Mouse (Mus musculus): ENCODE results near the gene Wdr5b. TPM values are rescaled to one million over a fixed set of nuclear protein-coding genes. Genes with fewer than 3 reads are reported as not detected.

The Wdr5b gene
- 21.8 TPM for polyA plus RNA-seq (2015; fragmentation: Illumina TruSeq; extraction: RNeasy Lipid Tissue Mini Kit (QIAGEN cat#74804); ENCODE audit: insufficient read depth, low replicate concordance)

DNA sequence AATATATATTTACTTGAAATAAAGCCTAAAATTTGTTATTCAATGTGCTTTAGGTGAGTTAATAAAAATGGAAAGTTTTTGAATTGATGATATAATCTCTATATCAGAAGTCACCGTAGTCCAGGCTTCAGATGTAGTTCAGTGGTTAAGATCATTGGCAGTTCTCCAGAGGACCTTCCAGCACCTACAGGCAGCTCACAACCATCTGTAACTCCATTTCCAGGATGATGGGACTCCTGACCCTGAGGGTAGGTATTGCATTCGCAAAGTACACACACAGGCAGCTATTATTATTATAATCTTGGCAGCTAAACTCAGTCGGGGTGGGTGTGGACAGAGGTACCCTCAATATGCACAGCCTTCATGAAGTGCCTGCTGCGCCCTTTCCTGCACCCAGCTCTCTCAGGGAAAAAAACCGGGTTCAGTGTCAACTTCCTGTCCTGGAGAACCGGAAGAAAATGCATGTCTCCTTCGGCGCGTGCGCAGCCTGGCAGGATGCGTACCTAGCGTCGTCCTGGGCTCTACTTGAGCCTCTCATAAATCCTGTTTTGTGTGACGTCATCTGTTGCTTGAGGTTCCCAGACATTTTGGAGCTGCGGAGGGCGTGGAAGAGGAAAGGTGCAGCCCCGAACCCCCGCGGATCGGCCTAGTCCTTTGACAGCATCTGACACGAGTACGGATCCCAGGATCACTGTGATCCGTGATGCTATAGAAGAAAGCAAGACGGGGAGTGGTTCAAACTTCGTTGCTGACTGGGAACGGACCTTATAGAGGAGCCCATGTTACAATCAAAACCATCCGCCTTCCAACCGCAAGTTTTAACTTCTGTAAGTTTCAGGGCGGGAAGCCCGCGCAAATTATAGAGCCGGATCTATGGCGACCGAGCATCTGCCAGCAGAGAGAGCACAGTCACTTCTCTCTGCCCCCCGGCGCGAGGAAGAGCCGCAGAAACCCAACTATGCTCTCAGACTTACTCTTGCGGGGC is at the start of gene Wdr5b:
TSS of gene Wdr5b (plus strand) at position 551 of the 985 bp plus-strand sequence.

DNA sequence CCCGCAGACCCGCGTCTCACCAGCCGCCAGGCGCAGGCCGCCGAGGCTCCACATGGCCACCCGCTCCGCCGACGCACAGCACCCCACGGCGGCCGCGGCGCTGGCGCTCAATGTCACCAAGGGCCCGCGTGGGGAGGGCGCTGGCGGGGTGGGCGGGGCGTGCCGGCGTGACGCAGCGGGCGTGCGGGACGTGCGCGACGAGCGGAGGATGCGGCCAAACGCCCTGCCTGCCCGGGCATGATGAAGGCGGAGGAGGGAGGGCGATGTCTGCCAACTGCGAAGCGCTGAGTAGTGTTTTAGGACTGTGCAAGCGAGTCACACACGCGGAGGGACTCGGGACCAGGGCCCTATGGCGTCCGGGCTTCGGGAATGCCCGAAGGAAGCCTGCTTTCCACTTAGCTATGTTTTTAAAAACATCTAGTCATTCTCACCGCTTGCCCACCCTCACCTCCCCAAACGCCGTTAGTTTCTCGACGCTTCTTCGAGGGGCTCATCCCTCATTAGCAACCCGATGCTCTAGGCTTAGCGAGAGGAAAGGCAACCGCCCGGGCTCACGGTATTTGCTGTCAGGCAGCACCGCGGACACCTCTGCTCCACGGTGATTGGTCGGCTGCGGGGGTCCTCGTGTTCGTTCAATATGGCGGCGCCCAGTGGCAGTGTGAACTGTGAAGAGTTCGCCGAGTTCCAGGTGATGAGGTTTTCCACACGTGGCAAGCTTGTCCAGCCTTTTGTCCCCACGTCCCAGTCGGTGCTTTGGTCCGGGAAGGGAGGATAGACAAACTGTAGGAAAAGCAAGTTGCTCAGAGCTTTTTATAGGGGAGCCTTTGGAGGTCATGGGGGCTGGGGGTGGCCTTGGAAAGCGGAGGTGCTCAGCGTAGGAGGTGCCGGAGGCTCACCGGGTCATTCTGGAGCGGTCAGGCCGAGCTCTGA is 30.7 kb downstream of the Wdr5b start, which contains the start of the genes Fam162a and Ccdc58:
TSS of gene Fam162a (minus strand) at position 145 of the 930 bp plus-strand sequence.
TSS of gene Ccdc58 (plus strand) at position 236 of the 930 bp plus-strand sequence.

Other genes starting within 250 kb of the Wdr5b start
- gene Parp14, start 169.6 kb upstream of the Wdr5b start, polyA plus RNA-seq (2015; fragmentation: Illumina TruSeq; extraction: RNeasy Lipid Tissue Mini Kit (QIAGEN cat#74804); ENCODE audit: insufficient read depth, low replicate concordance): 79.7 TPM
- 77.4 TPM for gene Parp9, start 102.7 kb upstream of the Wdr5b start, polyA plus RNA-seq (2015; fragmentation: Illumina TruSeq; extraction: RNeasy Lipid Tissue Mini Kit (QIAGEN cat#74804); ENCODE audit: insufficient read depth, low replicate concordance)
- 53.0 TPM for gene Dtx3l, start 102.0 kb upstream of the Wdr5b start, polyA plus RNA-seq (2015; fragmentation: Illumina TruSeq; extraction: RNeasy Lipid Tissue Mini Kit (QIAGEN cat#74804); ENCODE audit: insufficient read depth, low replicate concordance)
- 58.3 TPM for gene Kpna1, start 62.4 kb upstream of the Wdr5b start, polyA plus RNA-seq (2015; fragmentation: Illumina TruSeq; extraction: RNeasy Lipid Tissue Mini Kit (QIAGEN cat#74804); ENCODE audit: insufficient read depth, low replicate concordance)
- 80.0 TPM for gene Fam162a, start 30.4 kb downstream of the Wdr5b start, polyA plus RNA-seq (2015; fragmentation: Illumina TruSeq; extraction: RNeasy Lipid Tissue Mini Kit (QIAGEN cat#74804); ENCODE audit: insufficient read depth, low replicate concordance)
- 51.2 TPM for gene Ccdc58, start 30.5 kb downstream of the Wdr5b start, polyA plus RNA-seq (2015; fragmentation: Illumina TruSeq; extraction: RNeasy Lipid Tissue Mini Kit (QIAGEN cat#74804); ENCODE audit: insufficient read depth, low replicate concordance)
- not detected for gene Csta1, start 90.1 kb downstream of the Wdr5b start, polyA plus RNA-seq (2015; fragmentation: Illumina TruSeq; extraction: RNeasy Lipid Tissue Mini Kit (QIAGEN cat#74804); ENCODE audit: insufficient read depth, low replicate concordance)
- gene Stfa2l1, start 115.6 kb downstream of the Wdr5b start, polyA plus RNA-seq (2015; fragmentation: Illumina TruSeq; extraction: RNeasy Lipid Tissue Mini Kit (QIAGEN cat#74804); ENCODE audit: insufficient read depth, low replicate concordance): 12.8 TPM
- 4.9 TPM for gene Gm5483, start 143.0 kb downstream of the Wdr5b start, polyA plus RNA-seq (2015; fragmentation: Illumina TruSeq; extraction: RNeasy Lipid Tissue Mini Kit (QIAGEN cat#74804); ENCODE audit: insufficient read depth, low replicate concordance)
- gene Gm5416, start 169.2 kb downstream of the Wdr5b start, polyA plus RNA-seq (2015; fragmentation: Illumina TruSeq; extraction: RNeasy Lipid Tissue Mini Kit (QIAGEN cat#74804); ENCODE audit: insufficient read depth, low replicate concordance): not detected
- gene 2010005H15Rik, start 180.3 kb downstream of the Wdr5b start, polyA plus RNA-seq (2015; fragmentation: Illumina TruSeq; extraction: RNeasy Lipid Tissue Mini Kit (QIAGEN cat#74804); ENCODE audit: insufficient read depth, low replicate concordance): not detected
- 0.48 TPM for gene Stfa1, start 235.8 kb downstream of the Wdr5b start, polyA plus RNA-seq (2015; fragmentation: Illumina TruSeq; extraction: RNeasy Lipid Tissue Mini Kit (QIAGEN cat#74804); ENCODE audit: insufficient read depth, low replicate concordance)